Mouse (Mus musculus) liver, postnatal 0 days (tissue): ENCODE results near the gene Slc16a4.

Experiments used
- CTCF ChIP-seq: sonication (generic); IDR thresholded peaks from 2 replicates; pipeline ENCODE4 v1.5.1; 2016; ENCODE audit warnings: antibody characterized with exemption, low read depth
- EP300 ChIP-seq: IDR thresholded peaks from 2 replicates; pipeline ENCODE4 v1.6.1; 2016; ENCODE audit warnings: antibody characterized with exemption, low read depth, mild to moderate bottlenecking

DNA sequence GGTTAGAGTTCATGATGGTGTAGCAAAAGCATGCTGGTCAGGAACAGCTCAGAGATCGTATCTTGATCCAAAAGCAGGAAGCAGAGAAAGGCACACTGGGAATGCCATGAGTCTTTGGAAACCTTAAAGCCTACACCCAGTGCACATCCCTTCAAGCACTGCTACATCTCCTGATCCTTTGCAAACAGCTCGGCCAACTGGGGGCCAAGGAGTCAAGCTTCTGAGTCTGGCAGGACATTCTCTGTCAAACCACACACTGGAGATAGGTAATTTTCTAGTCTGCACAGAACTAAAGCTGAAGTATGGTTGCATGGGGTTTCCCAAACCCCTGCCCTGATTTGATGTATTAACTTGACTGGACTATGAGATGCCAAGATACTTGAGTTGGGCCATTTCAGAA lies 4.9 kb upstream of the Slc16a4 start:
- TF ChIP-seq EP300, result no peak
- TF ChIP-seq CTCF, result no peak
